Mouse (Mus musculus) thymus, adult 18-20 months (tissue): ENCODE data around the gene Limch1.

Experiments used
- DNase-seq, 2 experiments: peaks; one replicate each; pipeline ENCODE4 v3.0.0; 2022; ENCODE audit warnings: mixed read lengths in 2 of 2

Limch1 gene

DNA sequence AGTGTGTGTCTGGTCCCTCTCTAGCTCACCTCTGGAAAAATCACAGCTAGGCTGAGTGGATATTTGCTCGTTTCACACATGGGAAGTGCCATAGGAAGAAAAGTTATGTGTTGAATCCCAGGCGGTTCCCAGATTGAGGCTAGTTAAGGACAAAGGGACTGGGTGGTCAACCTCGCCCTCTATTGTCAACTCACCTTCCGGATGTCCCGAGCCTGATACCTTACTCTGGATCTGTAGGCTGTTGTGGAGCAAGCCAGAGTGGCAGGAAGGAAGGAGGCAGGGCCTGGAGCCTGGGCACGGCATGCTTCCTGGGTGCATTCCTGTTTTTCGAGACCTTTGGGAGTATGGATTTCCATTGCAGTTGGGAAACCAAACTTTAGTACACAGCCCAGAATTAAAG is 243.9 kb downstream of the Limch1 start:
- DNase-seq = no peak

DNA sequence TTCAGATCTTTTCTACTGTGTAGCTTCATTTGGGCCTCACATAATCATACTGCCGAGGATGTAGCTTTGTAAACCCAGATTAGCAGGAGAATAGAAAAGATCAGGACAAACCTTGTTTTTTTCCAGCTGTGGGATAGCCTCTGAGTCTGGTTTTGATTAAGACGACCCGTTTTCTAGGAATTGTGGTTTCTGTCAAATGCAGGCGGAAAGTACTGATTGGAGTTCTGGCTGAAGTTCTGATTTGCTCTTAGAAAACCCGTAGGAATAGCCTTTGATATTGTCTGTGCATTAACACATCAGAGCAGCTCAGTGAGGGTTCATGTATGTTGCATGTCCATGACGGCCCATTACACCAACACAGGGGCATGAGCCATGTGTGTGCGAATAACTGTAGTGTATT is 246.8 kb downstream of the Limch1 start:
- no peak for DNase-seq

DNA sequence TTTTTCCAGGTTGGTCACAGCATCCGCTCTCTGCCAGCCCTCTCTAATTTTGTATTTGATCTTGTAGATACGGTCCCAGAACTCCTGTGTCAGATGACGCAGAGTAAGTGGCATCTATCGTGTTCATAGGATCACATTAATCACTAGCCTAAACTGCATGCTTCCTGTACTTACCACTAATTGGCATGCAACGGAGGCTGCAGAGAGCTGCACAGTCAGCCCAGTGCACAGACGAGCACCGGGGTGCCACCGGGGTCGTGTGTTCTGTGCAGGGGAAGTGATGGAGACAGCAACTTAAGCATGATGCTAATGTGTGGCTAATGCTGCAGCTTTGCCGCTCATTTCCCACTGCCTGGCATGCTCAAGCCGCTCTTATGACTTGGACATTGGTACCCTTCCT is 247.4 kb downstream of the Limch1 start:
- no peak for DNase-seq

DNA sequence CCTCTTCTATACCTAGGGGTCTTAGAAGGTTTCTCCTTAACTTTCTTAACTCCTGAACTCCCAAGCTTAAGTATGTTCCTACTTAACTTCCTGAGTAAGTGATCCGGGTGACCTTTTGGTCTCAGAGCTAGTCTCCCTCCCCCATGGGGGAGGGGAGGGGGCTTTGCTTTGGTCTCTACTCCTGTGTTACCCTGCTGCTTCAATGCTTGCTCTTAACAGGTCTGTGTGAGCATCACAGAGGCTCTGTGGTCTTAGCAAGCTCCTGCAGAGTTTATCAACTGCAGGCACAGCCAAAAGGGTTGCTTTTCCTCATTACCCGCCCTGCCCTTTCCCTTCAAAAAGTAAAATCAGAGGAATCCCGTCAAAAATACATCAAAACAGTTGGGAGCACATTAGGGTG is 250.5 kb downstream of the Limch1 start:
- no peak for DNase-seq

DNA sequence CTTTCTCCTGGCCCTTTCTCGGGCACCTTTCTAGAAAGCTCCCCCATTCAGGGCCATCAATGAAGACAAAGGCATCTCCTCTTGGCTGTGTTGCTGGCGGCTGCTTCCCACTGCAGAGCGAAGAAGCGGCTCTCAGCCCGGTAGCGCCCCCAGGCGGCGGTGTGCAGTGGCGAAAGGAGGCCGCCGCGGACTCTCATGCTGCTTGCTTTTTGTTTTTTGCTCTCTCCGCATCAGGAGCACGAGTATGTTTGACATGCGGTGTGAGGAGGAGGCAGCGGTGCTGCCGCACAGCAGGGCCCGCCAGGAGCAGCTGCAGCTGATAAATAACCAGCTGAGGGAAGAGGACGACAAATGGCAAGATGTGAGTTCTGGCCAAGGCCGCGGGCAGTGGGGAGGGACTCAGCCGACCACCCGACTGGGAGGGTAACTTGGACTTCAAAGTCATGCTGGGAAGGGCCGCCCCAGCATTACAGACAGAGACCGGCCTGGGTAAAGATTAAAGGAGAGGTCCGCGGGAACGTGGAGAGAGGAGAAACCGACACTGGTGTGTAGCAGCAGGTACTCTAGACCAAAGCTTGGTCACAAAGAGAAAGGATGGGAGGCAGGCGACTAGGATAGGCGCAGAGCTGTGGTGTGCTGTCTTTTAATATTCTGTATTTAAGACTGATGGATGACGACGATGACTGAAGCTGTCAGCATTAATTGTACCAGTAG is 251.4 kb downstream of the Limch1 start:
- no peak for DNase-seq

DNA sequence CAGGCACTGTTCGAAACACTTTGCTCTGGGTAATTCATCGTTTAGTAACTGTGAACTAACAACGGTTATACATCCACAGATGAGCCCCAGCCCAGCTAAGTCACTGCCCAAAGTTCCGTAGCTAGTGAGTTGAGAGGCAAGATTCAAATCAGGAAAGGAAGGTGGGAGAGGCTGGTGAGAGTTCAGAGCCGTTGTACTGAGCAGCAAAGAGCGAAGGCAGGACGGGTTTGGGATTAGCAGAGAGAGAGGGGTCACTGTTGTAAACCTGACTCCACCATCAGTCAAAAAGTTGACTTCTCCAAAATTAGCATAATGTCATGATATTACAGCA is 251.9 kb downstream of the Limch1 start:
- no peak for DNase-seq

DNA sequence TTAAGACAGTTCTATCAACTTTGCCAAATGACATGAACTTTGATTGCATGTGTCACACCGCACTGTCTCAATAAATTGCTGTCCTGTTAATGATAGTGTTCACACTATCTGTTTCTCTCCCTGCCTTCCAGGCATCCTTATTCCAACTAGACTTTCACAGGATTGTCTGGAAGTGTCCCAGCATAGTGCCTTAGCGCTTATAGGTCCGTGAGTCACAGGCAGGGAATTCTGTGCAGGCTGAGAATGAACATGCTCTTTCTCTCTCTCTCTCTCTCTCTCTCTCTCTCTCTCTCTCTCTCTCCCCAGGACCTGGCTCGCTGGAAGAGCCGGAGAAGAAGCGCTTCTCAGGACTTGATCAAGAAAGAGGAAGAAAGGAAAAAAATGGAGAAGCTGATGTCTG is 252.7 kb downstream of the Limch1 start:
- DNase-seq = no peak

DNA sequence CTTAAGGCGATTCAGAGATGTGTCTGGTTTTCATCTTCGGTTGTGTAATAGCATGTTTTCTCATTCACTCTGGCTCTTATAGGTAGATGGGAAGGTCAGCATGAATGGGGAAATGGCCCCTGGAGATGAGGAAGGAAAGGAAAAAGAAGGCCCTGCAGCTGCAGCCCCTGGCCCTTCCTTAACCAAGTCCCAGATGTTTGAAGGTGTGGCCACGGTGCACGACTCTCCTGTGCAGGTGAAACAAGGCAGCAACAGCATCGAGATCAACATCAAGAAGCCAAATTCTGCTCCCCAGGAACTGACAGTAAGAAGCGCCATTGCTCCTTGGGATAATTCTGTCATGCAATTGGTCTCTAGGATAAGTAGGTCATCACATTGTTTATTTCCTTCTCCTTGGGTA is 256.7 kb downstream of the Limch1 start:
- DNase-seq = no peak

DNA sequence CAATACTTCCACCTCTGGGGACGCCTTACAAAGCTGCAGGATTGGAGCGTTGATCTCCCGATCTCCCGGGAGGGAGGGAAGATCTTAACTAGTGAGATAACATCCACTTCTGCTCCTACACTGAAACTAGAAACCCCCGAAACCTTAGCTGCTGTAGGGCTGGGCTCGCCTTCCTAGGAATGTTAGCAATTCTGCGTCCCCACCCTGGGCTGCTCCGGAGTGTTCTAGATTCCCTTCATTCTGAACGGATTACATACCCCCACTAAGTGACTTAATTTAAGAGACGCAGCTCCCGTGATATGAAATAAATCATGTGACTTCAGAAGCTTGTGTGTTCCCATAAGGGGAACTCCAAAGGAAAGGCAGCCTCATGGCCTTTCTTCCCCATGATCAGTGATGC is 259.0 kb downstream of the Limch1 start:
- DNase-seq = no peak

DNA sequence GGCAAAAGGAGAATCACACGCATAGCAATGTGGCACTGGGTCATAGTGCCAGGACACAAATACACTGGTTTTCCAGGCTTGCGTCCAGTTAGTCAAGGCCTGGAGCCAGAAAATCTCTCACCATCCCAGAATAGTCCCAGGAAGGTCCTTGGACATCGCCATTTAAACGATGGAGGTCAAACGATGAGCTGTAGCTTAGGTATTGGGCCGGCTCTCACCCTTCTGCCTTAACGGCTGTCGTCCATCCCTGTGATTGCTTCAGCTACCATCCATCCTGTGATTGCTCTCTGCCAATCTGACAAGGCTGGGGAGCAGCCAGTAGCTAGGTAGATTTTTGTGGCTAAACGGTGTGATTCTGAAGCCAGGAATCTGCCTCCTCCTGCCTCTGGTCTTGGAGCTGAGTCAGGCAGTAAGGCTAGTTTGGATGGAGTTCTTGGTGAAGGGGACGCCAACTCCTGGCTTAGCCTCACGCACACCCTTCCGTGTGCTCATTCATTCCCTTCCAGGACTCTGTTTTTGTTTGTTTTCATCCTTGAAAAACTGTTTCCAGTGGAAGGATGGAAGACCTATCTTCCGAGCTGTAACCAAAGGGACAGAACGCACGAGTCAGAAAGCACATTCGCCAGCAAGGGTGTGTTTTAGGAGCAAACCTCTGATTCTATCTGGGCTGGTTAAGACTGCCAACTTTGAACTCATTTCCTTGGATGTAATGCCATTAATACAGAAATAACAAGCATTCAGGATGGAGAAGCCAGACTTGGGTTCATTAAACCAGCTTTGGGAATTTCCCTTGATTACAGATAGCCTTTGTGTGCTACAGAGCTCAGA is 265.6 kb downstream of the Limch1 start:
- no peak for DNase-seq

DNA sequence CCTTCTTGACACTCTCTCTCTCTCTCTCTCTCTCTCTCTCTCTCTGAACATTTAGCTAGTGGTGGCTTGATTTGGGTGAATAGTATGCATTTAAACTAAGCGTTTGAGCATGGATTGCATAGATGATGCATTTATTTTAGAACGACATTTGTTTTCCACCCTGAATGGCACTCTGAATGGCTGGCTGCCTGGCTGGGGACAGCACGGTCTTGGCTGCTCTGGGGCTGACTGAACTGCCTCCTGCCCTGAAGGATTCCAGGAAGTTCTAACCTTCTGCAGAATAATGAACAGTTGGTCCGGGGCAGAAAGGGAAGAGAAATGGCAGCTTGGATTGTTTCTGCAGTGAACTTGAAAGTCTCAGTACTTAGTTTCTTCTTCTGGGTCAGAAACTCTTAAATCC is 266.4 kb downstream of the Limch1 start:
- no peak for DNase-seq

DNA sequence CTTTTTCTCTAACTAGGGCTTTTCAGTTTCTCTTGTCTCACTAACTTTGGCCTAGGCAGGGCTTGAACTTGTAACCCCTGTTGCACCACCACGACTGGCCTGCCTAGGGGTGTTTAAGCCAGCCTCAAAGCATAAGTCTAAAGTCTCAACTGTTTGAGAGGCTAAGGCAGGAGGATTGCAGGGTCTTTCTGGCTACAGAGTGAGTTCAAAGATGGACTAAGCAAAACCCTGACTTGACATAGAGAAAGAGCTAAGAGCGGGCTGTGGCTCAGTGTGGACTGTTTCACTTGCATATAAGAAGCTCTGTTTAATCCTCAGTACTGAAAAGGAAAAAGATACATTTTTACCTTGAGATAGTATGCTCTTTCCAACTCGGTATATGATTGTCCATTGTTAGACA is 268.3 kb downstream of the Limch1 start:
- DNase-seq = no peak

DNA sequence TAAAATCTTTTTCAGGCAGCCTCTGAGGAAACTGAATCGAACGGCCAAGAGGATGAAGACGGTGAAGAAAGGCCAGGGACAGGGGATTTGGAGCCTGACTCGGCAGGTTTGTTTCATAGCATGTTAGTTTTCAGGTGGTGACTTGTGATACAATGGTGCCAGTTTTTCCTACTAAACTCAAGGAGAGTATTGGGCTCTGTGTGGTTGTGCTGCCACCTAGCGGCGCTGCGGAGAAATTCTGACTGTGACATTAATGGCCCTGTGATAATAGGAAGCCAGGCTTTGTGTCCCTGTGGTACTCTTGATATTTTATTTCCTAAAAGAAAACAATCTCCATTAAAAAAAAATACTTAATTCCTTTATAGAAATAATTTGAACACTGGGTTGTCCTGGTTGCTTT is 270.8 kb downstream of the Limch1 start:
- DNase-seq = peak in 1 of 2 experiments; percentile 16

DNA sequence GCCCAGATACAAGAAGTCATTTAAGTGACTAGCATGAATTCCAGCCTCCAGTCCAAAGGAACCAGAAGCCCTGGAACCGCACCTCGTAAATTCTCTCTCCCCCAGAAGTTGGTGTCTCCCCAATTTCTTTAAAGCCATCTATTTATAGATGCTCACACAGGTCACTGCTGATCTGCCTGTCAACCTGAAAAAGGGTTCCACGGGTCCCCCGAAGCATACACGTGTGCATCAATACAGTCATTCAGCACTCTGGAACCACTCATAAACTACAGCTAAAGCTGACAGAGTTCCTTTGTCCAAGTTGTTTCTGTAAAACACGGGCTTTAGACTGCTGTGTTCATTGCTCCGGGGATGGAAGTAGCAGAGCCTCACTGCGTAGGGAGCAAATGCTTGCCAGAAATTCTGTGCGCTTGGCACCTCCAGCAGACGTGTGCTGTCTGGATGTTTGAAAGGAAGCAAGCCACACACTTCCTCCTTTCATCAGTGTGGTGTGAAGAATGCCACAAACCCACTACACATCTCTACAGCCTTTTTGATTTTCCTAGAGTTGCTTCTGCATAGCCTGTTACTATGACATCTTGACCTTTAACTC is 278.9 kb downstream of the Limch1 start:
- DNase-seq = no peak

DNA sequence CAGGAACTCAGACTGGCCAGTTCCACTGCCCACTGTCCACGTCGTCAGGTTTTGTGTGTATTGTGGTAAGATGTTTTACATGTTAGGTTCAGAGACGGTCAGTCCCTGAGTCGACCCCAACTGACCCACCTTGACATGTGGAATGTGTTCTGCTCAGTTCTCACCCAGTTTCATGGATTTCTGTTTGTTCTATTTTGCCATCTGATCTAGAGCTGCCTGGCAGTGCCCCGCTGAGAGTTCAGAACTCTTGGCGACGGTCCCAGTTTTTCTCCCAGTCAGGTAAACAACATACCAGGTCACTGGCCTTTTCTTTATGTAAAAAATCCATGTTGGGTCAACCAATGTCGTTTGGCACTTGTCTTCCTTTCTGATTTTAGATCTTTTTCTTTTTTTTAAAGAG is 279.5 kb downstream of the Limch1 start:
- no peak for DNase-seq

DNA sequence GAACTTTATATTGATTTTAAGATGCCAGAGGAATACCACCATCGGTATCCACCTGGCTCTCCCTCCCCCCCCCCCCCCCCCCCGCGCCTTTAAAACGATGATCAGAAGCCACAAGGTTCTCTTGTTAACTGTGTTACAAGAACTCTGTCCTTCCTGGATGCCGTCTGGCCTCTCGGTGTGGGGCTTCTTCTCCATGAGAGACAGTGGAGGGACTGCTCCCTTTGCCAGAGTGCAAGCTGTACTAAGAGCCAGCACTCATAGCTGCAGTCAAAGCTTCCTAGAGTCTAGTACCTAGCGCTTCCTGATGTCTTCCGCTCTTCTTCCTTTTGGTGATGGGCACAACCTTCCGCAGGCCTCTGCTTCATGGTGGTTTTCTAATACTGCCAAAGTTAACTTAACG is 280.0 kb downstream of the Limch1 start:
- DNase-seq = no peak

DNA sequence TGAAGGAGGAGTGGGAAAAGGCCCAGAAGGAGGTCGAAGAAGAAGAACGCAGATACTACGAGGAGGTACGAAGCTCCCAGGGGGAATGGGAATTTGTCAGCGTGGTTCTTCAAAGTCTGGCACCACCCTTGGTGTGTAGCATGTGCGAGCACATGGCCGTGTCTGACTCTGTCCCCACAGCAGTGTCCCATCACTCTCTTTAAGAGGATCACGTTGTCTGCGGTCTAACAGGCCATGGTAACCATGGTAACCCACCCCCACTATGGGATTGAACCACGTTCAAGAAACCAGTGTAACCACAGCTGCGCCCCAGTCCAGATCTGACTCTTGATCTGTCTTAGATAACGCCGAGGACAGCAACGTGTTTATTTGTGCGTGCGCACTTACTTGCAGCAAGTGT is 283.2 kb downstream of the Limch1 start:
- DNase-seq = no peak

DNA sequence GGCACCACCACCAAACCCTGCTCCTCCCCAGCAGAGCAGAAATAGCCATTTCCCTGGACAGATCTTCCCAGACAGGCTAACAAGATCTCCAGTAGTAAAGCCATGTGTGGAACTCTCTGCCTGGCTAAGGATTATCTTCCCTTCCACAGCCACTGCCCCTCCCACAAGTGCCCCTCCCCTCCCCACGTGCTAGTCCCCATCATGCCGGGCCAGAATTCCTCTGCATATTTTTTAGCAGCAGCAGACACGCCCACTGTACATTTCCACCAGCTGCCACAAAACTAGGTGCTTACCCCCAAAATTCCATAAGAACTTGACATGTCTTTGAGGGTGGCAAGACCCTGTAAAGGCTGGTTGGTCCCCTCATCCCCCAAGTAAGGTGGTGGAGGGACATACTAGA is 284.3 kb downstream of the Limch1 start:
- DNase-seq = no peak

DNA sequence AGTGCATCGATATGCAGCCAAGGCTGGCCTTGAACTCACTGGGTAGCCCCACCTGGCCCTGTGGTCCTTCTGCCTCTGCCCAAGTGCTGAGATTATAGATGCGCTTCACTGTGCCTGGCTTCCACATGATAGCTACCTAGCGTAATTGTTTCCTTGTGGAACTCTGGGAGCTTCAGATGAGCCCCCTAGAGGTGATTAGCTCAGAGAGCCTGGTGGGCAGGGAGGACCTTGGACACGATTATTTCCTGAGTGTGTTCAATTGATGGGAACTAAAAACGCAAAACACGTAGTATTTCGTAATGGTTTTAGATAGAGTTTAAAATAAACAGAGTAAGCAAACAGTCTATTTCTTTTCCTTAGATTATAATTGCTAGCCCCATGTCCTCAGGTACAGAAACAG is 287.0 kb downstream of the Limch1 start:
- DNase-seq = no peak

DNA sequence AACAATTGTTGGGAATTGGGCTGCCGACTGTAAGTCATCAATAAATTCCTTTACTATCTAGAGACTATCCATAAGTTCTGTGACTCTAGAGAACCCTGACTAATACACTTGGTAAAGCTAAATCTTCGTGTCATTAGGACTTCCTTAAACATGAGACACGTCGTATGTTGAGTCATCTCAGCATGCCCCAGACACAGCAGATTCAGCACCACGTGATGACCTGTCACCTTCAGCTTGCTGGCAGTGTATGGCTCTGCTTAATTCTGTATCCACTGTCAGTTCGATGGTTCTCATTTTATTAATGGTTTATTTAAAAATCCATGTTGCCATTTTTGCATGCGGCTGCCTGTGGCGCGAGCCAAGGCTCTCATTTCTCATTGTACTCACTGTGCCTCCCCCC is 298.3 kb downstream of the Limch1 start:
- DNase-seq = no peak

DNA sequence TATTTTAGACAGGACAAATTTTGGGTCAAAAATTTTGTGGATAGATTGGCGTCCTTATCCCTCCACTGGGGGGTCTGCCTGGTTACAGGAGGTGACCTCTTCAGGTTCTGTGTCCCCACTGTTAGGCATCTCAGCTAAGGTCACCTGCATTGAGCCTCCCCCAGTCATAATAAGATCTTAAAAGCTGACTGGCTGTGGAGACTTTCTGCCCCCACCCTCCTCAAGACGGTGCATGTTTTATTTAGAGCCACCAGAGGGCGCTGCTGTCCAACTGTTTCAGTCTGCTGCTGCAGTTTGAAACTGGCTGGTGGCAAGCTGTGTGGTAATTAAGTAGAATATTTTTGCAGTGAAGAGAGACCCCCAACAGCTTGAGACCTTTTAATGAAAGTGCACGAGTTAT is 302.4 kb downstream of the Limch1 start:
- no peak for DNase-seq

DNA sequence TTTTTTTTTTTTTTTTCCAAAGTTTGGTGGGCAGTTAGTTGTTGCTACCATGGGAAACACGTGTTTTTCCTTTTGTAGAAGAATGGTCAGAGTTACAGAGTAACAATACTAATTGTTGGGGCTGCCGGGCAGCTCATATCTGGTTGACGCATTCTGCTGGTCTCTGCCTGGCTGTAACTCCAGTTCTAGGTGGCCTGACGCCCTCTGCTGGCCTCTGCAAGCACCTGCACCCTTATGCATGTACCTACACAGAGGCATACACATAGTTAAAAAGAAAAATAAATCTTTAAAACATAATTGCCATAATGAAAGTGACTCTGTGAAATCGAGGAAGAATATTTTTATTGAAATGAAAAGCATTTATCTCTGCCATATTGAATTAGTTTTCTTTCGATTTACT is 312.2 kb downstream of the Limch1 start:
- no peak for DNase-seq

DNA sequence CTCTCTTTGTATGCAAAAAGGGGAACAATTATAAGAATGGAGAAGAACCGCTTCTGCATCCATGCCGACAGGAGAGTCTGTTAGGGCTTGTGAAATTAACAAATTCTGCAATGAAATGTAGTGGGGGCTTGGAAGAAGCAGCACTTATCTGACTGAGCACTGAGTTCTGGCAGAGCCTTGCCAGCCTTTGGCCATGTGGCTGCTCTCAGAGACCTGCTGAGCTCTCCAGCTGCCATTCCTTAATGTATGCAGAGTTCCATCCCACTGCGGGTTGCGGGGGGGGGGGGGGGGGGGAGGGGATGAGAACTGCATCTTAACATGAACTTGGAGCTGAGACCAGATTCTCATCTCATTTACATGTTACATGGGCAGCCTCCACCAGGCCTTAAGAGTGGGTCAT is 314.9 kb downstream of the Limch1 start:
- DNase-seq = no peak

DNA sequence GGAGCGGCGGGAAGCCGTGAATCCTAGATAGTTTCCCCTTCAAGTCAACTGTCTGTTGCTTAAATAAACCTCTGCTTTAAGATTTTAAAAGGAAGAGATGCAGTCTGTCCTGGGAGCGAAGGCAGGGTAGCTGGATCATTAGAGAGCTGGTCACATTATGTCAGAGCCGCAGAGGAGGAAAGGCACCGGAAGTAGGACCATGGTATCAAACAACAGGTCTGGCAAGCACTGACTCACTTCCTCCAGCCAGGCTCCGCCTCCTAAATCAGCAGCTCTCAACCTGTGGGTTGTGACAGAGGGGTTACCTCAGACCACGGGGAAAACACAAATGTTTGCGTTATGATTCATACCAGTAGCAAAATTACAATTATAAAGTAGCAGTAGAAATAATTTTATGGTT is 318.0 kb downstream of the Limch1 start:
- no peak for DNase-seq
